Mouse (Mus musculus) right cerebral cortex, postnatal 14 days (tissue): ENCODE data around the gene Klhdc10.
"Not testable (repeated sequence)": the region's sequence is repeated elsewhere in the genome, so short reads cannot be mapped to it uniquely, and the experiment has no call there.

Source experiments
- DNase-seq: peaks from one replicate; pipeline ENCODE4 v3.0.0; 2022

Gene Klhdc10

GRCm38 (mm10) chr6:30401308-30402015, at the start of gene Klhdc10:
Klhdc10 (plus strand) TSS chr6:30401868.
- peak; percentile 99 for DNase-seq

- no peak for DNase-seq
These were observed 48.9 kb upstream of the Klhdc10 start for GRCm38 (mm10) chr6:30352762-30353161.

GRCm38 (mm10) chr6:30353661-30354060, 48.0 kb upstream of the Klhdc10 start:
- no peak for DNase-seq

- no peak for DNase-seq
These were observed 46.9 kb upstream of the Klhdc10 start for GRCm38 (mm10) chr6:30354760-30355159.

- DNase-seq, result no peak
These were observed 46.0 kb upstream of the Klhdc10 start for GRCm38 (mm10) chr6:30355701-30356100.

GRCm38 (mm10) chr6:30356161-30356560, 45.5 kb upstream of the Klhdc10 start:
- no peak for DNase-seq

GRCm38 (mm10) chr6:30356680-30357079, 45.0 kb upstream of the Klhdc10 start:
- DNase-seq, result no peak

GRCm38 (mm10) chr6:30357561-30358177, 44.0 kb upstream of the Klhdc10 start:
- DNase-seq, result peak; percentile 77

- no peak for DNase-seq
These were observed 41.7 kb upstream of the Klhdc10 start for GRCm38 (mm10) chr6:30359762-30360509.

- DNase-seq, result no peak
These were observed 37.9 kb upstream of the Klhdc10 start for GRCm38 (mm10) chr6:30363808-30364207.

- no peak for DNase-seq
These were observed 32.4 kb upstream of the Klhdc10 start for GRCm38 (mm10) chr6:30369291-30369690.

GRCm38 (mm10) chr6:30372627-30373369, 28.9 kb upstream of the Klhdc10 start:
- no peak for DNase-seq

GRCm38 (mm10) chr6:30374731-30375510, 26.7 kb upstream of the Klhdc10 start:
- no peak for DNase-seq

- DNase-seq, result no peak
These were observed 25.9 kb upstream of the Klhdc10 start for GRCm38 (mm10) chr6:30375791-30376190.

GRCm38 (mm10) chr6:30381116-30381515, 20.6 kb upstream of the Klhdc10 start:
- peak; percentile 50 for DNase-seq

- not testable (repeated sequence) for DNase-seq
These were observed 11.4 kb upstream of the Klhdc10 start for GRCm38 (mm10) chr6:30390271-30390670.

GRCm38 (mm10) chr6:30390714-30391697, 10.7 kb upstream of the Klhdc10 start, which contains the start of gene Zc3hc1:
Zc3hc1 (minus strand) TSS chr6:30391028.
- peak; percentile 68 for DNase-seq

- DNase-seq, result no peak
These were observed 9.7 kb upstream of the Klhdc10 start for GRCm38 (mm10) chr6:30391996-30392395.

GRCm38 (mm10) chr6:30400146-30400545, 1.5 kb upstream of the Klhdc10 start:
- no peak for DNase-seq

- DNase-seq, result no peak
These were observed 952 bp upstream of the Klhdc10 start for GRCm38 (mm10) chr6:30400716-30401115.

GRCm38 (mm10) chr6:30402091-30402491, 423 bp downstream of the Klhdc10 start:
- DNase-seq, result no peak
